Mouse (Mus musculus): ENCODE measurements around the gene Sema3f. TPM values are rescaled to one million over a fixed set of nuclear protein-coding genes. Genes with fewer than 3 reads are reported as not detected.

The Sema3f gene
- polyA plus RNA-seq, 1 experiment from 2014 or later = 11.9 TPM

DNA sequence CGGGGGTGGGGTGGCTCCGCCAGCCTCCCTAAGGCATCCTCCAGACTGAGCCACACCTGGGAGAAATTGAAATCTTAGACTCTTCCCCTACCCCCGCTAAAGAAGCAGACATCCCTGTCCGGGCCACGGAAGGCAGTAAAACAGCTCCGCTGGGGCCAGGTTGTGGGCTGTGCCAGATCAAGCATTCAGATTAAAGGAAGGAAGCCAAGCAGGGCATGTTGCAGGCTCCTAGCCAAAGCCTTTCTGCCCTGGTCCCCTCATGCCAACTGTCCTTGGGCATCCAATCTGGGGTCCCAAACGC is 25.9 kb upstream of the Sema3f start:
- Histone ChIP-seq H3K27ac (ENCODE audit: low read depth, low read length) (peak overlapping the region; percentile 55), H3K27me3 (ENCODE audit: control insufficient read depth, insufficient read depth, low read length) (no peaks in the 10 kb centered on the region), H3K4me3 (ENCODE audit: low read depth, low read length) (peak overlapping the region; percentile 5; the same call in 1 of the 2 replicates), H3K4me2 (peak overlapping the region; percentile 34), H3K4me1 (ENCODE audit: control insufficient read depth, insufficient read depth, low read length) (peaks cover 30% of the 10 kb centered on the region), H3K9ac (ENCODE audit: low read length) (peak overlapping the region; percentile 47), H3K36me3 (ENCODE audit: control insufficient read depth, insufficient read depth, low read length) (peaks cover 16% of the 10 kb centered on the region; the same call in 1 of the 2 replicates), H3K9me3 (ENCODE audit: control insufficient read depth, low read length) (no peaks in the 10 kb centered on the region)
- 4% methylated on average over 7 of the region's 7 CpGs for WGBS
- DNase-seq (ENCODE audit: low spot score, missing footprints) (no peak), ATAC-seq (ENCODE audit: low FRiP score) (no peak)

DNA sequence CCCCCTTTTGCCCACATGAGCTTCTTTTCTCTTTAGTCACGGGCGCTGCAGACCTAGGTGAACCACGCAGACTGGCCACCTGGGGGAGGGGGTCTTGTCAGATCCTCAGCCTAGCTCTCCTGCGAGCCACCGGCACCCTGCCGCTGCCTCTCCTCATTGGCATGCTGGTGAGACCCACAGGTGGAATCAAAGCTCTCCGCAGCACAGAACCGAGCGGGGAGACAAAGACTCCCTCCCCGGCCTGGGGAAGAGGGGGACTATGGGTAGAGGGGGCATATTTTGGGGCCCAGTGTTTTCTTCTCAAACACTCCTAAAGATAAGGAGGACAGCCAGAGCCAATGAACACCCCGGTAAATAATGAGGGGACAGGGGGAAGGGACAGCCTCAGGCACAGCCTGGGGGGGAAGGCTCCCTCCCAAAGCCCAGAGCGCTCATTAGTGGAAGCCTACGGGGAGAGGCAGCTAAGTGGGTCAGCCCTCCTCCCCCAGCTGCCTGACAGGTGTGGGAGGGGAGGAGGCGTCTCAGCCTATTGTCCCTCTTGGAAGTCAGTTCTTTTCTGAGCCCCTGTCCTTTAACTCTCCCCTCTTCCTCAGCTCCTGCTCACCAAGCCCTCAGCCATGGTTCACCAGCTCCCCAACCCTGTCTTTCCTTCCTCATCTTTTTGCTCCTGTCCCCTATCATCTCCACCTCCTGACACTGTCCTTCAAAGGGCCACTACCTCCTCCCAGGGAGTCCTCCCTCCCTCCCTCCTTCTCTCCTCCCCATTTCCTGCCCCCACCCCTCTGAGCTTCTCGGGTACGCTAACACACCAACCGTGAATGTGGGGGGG is 25.3 kb upstream of the Sema3f start:
- DNase-seq (ENCODE audit: low spot score, missing footprints) = no peak
- Histone ChIP-seq H3K27ac (ENCODE audit: low read depth, low read length) (peak overlapping the region; percentile 55), H3K9me3 (ENCODE audit: control insufficient read depth, low read length) (no peaks in the 10 kb centered on the region), H3K9ac (ENCODE audit: low read length) (peak overlapping the region; percentile 47), H3K4me2 (peak overlapping the region; percentile 34), H3K27me3 (ENCODE audit: control insufficient read depth, insufficient read depth, low read length) (no peaks in the 10 kb centered on the region), H3K4me1 (ENCODE audit: control insufficient read depth, insufficient read depth, low read length) (peaks cover 36% of the 10 kb centered on the region), H3K4me3 (ENCODE audit: low read depth, low read length) (peak overlapping the region; percentile 14), H3K36me3 (ENCODE audit: control insufficient read depth, insufficient read depth, low read length) (peaks cover 11% of the 10 kb centered on the region; the same call in 1 of the 2 replicates)
- 0 out of 2 replicates have a peak, but pooled peaks have one; percentile 8 for ATAC-seq (ENCODE audit: low FRiP score)
- 4% methylated on average over 17 of the region's 17 CpGs for WGBS

DNA sequence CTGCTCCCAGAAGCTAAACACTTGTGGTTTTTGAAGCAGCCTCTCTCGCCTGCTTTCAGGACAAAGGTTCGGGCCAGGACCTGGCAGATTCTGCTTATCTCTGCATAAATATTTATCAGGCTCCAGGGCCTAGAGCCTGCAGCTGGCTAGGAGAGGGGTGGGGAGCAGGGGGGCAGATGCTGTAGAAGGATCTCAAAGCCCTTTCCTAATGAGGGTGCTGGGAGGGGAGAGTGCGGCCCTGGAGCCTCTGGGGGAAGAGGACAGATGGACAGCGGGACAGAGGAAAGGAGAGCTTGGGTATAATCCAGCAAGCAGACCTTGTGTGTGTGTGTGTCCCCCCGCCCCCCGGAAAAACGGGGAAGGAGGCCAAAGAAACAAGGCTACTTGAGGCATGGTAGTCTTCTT is 24.3 kb upstream of the Sema3f start:
- Histone ChIP-seq H3K36me3 (ENCODE audit: control insufficient read depth, insufficient read depth, low read length) (peaks cover 3% of the 10 kb centered on the region; the same call in 1 of the 2 replicates), H3K9ac (ENCODE audit: low read length) (peak overlapping the region; percentile 24; the same call in 1 of the 2 replicates), H3K9me3 (ENCODE audit: control insufficient read depth, low read length) (no peaks in the 10 kb centered on the region), H3K4me3 (ENCODE audit: low read depth, low read length) (no peak overlapping the region), H3K4me2 (no peak overlapping the region; the same call in 1 of the 2 replicates), H3K4me1 (ENCODE audit: control insufficient read depth, insufficient read depth, low read length) (peaks cover 46% of the 10 kb centered on the region), H3K27me3 (ENCODE audit: control insufficient read depth, insufficient read depth, low read length) (no peaks in the 10 kb centered on the region), H3K27ac (ENCODE audit: low read depth, low read length) (peak overlapping the region; percentile 55)
- 25% methylated on average over 7 of the region's 7 CpGs for WGBS
- no peak for DNase-seq (ENCODE audit: low spot score, missing footprints)
- ATAC-seq (ENCODE audit: low FRiP score) = peak; percentile 27; the same call in 1 of the 2 replicates

DNA sequence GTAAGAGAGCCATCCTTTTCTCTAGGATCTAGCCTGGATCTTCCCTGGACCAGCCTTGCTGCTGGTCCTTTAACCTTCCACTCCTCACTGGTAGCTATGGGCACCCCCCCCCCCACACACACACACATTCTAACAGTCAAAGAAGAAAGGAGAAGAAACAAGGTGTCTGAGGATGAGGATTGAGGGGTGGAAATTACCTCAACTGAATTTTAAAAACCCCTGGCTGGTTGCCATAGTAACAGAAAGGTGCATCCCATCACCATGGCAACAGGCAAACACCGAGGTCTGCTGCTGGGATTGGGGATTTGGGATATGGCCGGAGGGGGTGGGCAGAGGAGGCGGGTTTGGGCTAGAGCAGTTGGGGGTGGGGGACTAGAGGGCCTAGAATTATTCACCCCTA is 19.4 kb upstream of the Sema3f start:
- H3K4me1 ChIP-seq (ENCODE audit: control insufficient read depth, insufficient read depth, low read length) = peaks cover 35% of the 10 kb centered on the region
- H3K9me3 ChIP-seq (ENCODE audit: control insufficient read depth, low read length) = no peaks in the 10 kb centered on the region
- DNase-seq (ENCODE audit: low spot score, missing footprints) (peak; percentile 91), ATAC-seq (ENCODE audit: low FRiP score) (peak; percentile 49)
- WGBS = 11% methylated on average over 3 of the region's 3 CpGs
- no peaks in the 10 kb centered on the region for H3K36me3 ChIP-seq (ENCODE audit: control insufficient read depth, insufficient read depth, low read length)
- H3K4me3 ChIP-seq (ENCODE audit: low read depth, low read length) = no peak overlapping the region
- H3K9ac ChIP-seq (ENCODE audit: low read length) = no peak overlapping the region
- 0 out of 2 replicates have a peak overlapping the region, but pooled peaks have one; percentile 12 for H3K27ac ChIP-seq (ENCODE audit: low read depth, low read length)
- no peaks in the 10 kb centered on the region for H3K27me3 ChIP-seq (ENCODE audit: control insufficient read depth, insufficient read depth, low read length)
- H3K4me2 ChIP-seq = no peak overlapping the region

DNA sequence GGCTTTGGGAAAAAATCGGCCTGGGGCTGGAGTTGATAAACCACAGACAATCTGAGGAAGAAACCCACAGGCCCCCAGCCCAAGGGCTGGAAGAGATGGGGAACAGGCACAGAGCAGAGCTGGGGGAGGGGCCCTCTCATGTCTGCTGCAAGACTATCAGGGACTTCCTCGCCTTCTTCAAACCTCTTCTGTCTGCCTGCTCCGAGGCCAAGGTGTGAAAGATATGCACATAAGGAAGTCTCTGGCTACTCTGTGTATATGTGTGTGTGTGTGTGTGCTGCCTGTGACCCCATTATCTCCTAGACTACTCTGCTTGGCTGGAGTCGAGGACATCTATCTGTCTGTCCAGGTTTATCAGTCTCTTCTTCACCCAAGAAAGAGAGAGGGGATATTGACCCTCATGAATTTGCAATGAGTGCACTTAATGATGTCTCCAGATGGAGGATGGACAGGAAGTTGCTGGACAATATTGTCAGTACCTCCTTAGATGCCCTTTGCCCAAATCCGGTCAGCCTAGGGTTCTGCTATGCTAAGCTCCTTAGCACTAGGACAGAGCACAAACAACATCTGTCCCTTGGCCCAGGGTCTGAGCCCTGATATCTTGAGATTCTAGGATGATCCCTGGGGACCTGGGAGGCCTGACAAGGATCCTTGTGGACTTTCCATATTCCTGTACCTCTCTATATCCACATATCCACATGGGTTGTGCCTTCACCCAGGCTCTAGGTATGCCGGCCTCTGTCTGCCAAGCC is 18.8 kb upstream of the Sema3f start:
- ATAC-seq (ENCODE audit: low FRiP score) (peak; percentile 26; the same call in 1 of the 2 replicates), DNase-seq (ENCODE audit: low spot score, missing footprints) (no peak)
- Histone ChIP-seq H3K4me3 (ENCODE audit: low read depth, low read length) (no peak overlapping the region), H3K36me3 (ENCODE audit: control insufficient read depth, insufficient read depth, low read length) (no peaks in the 10 kb centered on the region), H3K27me3 (ENCODE audit: control insufficient read depth, insufficient read depth, low read length) (no peaks in the 10 kb centered on the region), H3K9ac (ENCODE audit: low read length) (no peak overlapping the region), H3K4me1 (ENCODE audit: control insufficient read depth, insufficient read depth, low read length) (peaks cover 32% of the 10 kb centered on the region), H3K4me2 (no peak overlapping the region), H3K27ac (ENCODE audit: low read depth, low read length) (0 out of 2 replicates have a peak overlapping the region, but pooled peaks have one; percentile 32), H3K9me3 (ENCODE audit: control insufficient read depth, low read length) (no peaks in the 10 kb centered on the region)
- 61% methylated on average over 6 of the region's 6 CpGs for WGBS

DNA sequence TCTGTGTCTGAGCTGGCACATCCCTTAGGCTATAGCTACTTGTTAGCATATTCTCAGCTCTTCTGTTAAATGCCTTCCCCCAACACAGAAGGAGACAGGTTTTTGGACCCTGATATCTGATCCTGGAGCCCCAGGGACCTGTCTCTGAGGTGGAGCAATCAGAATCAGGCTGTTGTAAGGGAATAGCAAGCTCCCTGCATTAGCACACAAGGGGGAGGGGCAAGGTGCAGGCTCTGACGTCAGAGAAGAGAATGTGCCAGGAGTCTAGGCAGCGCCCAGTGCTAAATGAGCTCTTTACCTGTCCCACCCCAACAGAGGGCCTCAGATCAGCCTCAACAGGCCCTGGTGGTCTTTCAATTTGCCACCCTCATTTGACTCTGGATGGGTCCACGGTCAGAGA is 16.8 kb upstream of the Sema3f start:
- ATAC-seq (ENCODE audit: low FRiP score) (no peak), DNase-seq (ENCODE audit: low spot score, missing footprints) (no peak)
- no peak overlapping the region for H3K27ac ChIP-seq (ENCODE audit: low read depth, low read length)
- no peaks in the 10 kb centered on the region for H3K9me3 ChIP-seq (ENCODE audit: control insufficient read depth, low read length)
- no peak overlapping the region for H3K4me3 ChIP-seq (ENCODE audit: low read depth, low read length)
- no peak overlapping the region; the same call in 1 of the 2 replicates for H3K9ac ChIP-seq (ENCODE audit: low read length)
- 57% methylated on average over 3 of the region's 3 CpGs for WGBS
- H3K27me3 ChIP-seq (ENCODE audit: control insufficient read depth, insufficient read depth, low read length) = no peaks in the 10 kb centered on the region
- H3K4me1 ChIP-seq (ENCODE audit: control insufficient read depth, insufficient read depth, low read length) = peaks cover 45% of the 10 kb centered on the region
- no peaks in the 10 kb centered on the region for H3K36me3 ChIP-seq (ENCODE audit: control insufficient read depth, insufficient read depth, low read length)
- no peak overlapping the region for H3K4me2 ChIP-seq

DNA sequence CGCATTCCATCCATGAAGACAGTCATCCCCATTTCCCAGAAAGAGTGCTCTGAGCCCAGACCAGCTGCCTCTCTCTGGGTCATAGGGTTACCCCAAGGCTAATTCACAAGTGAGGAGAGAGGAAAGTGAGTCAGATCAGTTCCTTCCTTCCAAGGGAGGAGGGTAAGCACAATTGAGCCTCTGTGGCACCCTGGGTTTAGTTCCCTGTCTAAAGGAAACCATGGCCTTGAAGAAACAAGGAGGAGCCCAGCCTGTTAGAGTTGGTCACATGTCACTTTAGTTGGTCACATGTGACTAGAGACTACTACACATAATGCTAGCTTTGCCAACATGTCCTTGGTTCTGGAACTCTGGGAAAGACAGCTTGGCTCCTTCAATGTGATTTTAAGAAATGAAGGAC is 14.5 kb upstream of the Sema3f start:
- no peak overlapping the region for H3K27ac ChIP-seq (ENCODE audit: low read depth, low read length)
- H3K27me3 ChIP-seq (ENCODE audit: control insufficient read depth, insufficient read depth, low read length) = no peaks in the 10 kb centered on the region
- H3K4me1 ChIP-seq (ENCODE audit: control insufficient read depth, insufficient read depth, low read length) = peaks cover 31% of the 10 kb centered on the region
- H3K4me3 ChIP-seq (ENCODE audit: low read depth, low read length) = no peak overlapping the region
- H3K9me3 ChIP-seq (ENCODE audit: control insufficient read depth, low read length) = no peaks in the 10 kb centered on the region
- no peaks in the 10 kb centered on the region for H3K36me3 ChIP-seq (ENCODE audit: control insufficient read depth, insufficient read depth, low read length)
- DNase-seq (ENCODE audit: low spot score, missing footprints) (no peak), ATAC-seq (ENCODE audit: low FRiP score) (no peak)
- no peak overlapping the region for H3K9ac ChIP-seq (ENCODE audit: low read length)
- 92% methylated on average over 1 of the region's 1 CpGs for WGBS
- H3K4me2 ChIP-seq = no peak overlapping the region

DNA sequence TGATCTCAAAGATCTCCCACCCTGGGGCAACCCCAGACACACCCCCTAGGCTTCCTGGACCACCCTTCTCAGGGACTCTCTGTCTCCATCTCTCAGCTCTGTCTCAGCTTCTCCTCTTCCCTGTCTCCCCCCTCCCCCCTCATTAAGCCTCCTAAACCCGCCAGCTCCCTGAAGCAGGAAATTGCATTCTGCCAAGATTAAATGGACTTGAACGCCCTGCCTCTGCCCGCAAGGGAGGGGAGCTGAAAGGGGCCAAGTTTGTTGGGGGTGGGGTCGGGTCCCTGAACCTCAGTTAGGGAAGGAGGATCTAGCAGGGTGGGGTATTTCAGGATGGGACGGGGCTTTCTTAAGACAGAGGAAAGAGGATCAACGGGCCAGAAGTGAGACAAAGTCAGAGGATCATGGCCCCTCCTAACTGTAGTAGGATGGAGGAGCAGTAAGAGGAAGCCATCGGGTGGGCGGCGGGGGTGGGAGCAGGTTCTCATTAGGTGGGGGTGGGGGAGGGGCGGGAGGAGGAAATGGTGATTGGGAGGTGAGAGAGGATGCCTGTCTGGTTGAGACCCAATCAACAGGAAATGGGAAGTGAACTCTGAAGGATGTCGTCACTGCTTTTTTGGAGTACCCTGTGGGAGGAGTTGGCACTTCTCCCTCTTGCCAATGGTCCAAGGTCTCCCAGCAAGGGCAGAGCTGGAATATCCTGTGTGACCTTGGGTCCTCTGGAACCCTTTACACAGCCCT is 13.7 kb upstream of the Sema3f start:
- peak; percentile 64 for ATAC-seq (ENCODE audit: low FRiP score)
- H3K27ac ChIP-seq (ENCODE audit: low read depth, low read length) = peak overlapping the region; percentile 22; the same call in 1 of the 2 replicates
- H3K4me1 ChIP-seq (ENCODE audit: control insufficient read depth, insufficient read depth, low read length) = peaks cover 23% of the 10 kb centered on the region
- no peak overlapping the region for H3K4me3 ChIP-seq (ENCODE audit: low read depth, low read length)
- H3K9me3 ChIP-seq (ENCODE audit: control insufficient read depth, low read length) = no peaks in the 10 kb centered on the region
- no peak for DNase-seq (ENCODE audit: low spot score, missing footprints)
- H3K4me2 ChIP-seq = peak overlapping the region; percentile 32
- peak overlapping the region; percentile 45; the same call in 1 of the 2 replicates for H3K9ac ChIP-seq (ENCODE audit: low read length)
- H3K27me3 ChIP-seq (ENCODE audit: control insufficient read depth, insufficient read depth, low read length) = no peaks in the 10 kb centered on the region
- 3% methylated on average over 11 of the region's 11 CpGs for WGBS
- H3K36me3 ChIP-seq (ENCODE audit: control insufficient read depth, insufficient read depth, low read length) = no peaks in the 10 kb centered on the region
